Mouse (Mus musculus) megakaryocyte, embryonic 14.5 days (primary cell): ENCODE results near the gene Tmem106a.

Experiments
- FLI1 ChIP-seq: IDR thresholded peaks from 2 replicates; pipeline ENCODE4 v1.6.1; 2012; ENCODE audit warnings: low read length, inconsistent platforms, mixed read lengths
- GATA1 ChIP-seq: IDR thresholded peaks from 3 replicates; pipeline ENCODE4 v1.6.1; 2012; ENCODE audit warnings: mixed read lengths, low read length, inconsistent platforms, borderline replicate concordance

DNA sequence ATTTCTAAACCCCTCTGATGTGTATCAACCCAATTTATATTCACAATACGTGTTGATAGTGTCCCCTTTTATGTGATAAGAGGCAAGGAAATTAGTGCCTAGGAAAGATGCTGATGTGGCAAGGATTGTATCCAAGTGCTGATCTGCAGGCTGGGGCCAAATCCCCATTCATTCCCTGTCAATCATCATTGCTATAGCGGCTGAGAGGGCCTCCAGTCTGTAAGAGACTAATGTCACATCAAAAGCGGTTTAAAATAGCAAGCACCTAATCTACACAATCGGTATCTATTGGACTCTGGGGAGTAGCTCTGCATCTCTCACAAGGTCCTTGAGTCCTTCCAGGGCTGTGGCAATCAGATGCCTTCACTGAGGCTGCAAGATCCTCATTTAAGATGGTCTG is 32.1 kb downstream of the Tmem106a start:
- no peak for TF ChIP-seq GATA1
- no peak for TF ChIP-seq FLI1
